Mouse (Mus musculus) frontal cortex, adult (tissue): ENCODE data around the gene Pafah1b1.

Experiments
- ATAC-seq: cut with Nextera tagmentation; 2 replicates; pipeline ENCODE4 v1.9.2; 2017; ENCODE audit warnings: mild to moderate bottlenecking, moderate library complexity, mixed read lengths; ENCODE audit not compliant: low TSS enrichment

Pafah1b1 gene

GRCm38 (mm10) chr11:74664279-74664678, 60.2 kb downstream of the Pafah1b1 start:
- ATAC-seq = no peak

- ATAC-seq = no peak
Measured at GRCm38 (mm10) chr11:74662221-74662620, 62.2 kb downstream of the Pafah1b1 start.

- ATAC-seq = no peak
Measured at GRCm38 (mm10) chr11:74661641-74662040, 62.8 kb downstream of the Pafah1b1 start.

GRCm38 (mm10) chr11:74660336-74660735, 64.1 kb downstream of the Pafah1b1 start:
- ATAC-seq = no peak

- ATAC-seq = no peak
Measured at GRCm38 (mm10) chr11:74655941-74656340, 68.5 kb downstream of the Pafah1b1 start.

- no peak for ATAC-seq
Measured at GRCm38 (mm10) chr11:74653385-74653784, 71.1 kb downstream of the Pafah1b1 start.

GRCm38 (mm10) chr11:74652791-74653191, 71.7 kb downstream of the Pafah1b1 start:
- no peak for ATAC-seq

- no peak for ATAC-seq
Measured at GRCm38 (mm10) chr11:74650576-74651100, 73.8 kb downstream of the Pafah1b1 start.

GRCm38 (mm10) chr11:74649647-74650551, 74.6 kb downstream of the Pafah1b1 start:
- ATAC-seq = peak; percentile 17; the same call in 1 of the 2 replicates

GRCm38 (mm10) chr11:74649095-74649646, 75.3 kb downstream of the Pafah1b1 start, which contains the start of gene Cluh:
Gene Cluh, plus strand, starts transcription at chr11:74649495.
- ATAC-seq = peak; percentile 83

- ATAC-seq = no peak
Measured at GRCm38 (mm10) chr11:74648676-74649075, 75.8 kb downstream of the Pafah1b1 start.

GRCm38 (mm10) chr11:74647966-74648365, 76.5 kb downstream of the Pafah1b1 start:
- no peak for ATAC-seq

- ATAC-seq = no peak
Measured at GRCm38 (mm10) chr11:74639628-74640027, 84.8 kb downstream of the Pafah1b1 start.

GRCm38 (mm10) chr11:74638791-74639411, 85.6 kb downstream of the Pafah1b1 start:
- peak; percentile 10 for ATAC-seq

- ATAC-seq = peak; percentile 79
Measured at GRCm38 (mm10) chr11:74637971-74638790, 86.3 kb downstream of the Pafah1b1 start.

- ATAC-seq = 0 out of 2 replicates have a peak, but pooled peaks have one; percentile 10
Measured at GRCm38 (mm10) chr11:74637486-74637885, 87.0 kb downstream of the Pafah1b1 start.

- ATAC-seq = no peak
Measured at GRCm38 (mm10) chr11:74634490-74635275, 89.8 kb downstream of the Pafah1b1 start.

GRCm38 (mm10) chr11:74631880-74632789, 92.3 kb downstream of the Pafah1b1 start:
- ATAC-seq = no peak

GRCm38 (mm10) chr11:74627481-74627880, 97.0 kb downstream of the Pafah1b1 start:
- no peak for ATAC-seq
